Mouse (Mus musculus) WW6 (cell line): Measurements from ENCODE around the gene Lypd8.
"Not testable (repeated sequence)": the region's sequence is repeated elsewhere in the genome, so short reads cannot be mapped to it uniquely, and the experiment has no call there.

Experiments
- DNase-seq: peaks from one replicate; pipeline ENCODE4 v3.0.0-alpha.2; 2013; ENCODE audit warnings: low read depth, low spot score

Lypd8 gene

GRCm38 (mm10) chr11:58378763-58379278 is at the start of gene Lypd8:
TSS of gene Lypd8 (plus strand) at chr11:58379043.
- DNase-seq: no peak

GRCm38 (mm10) chr11:58329906-58330275 is 49.0 kb upstream of the Lypd8 start:
- DNase-seq: no peak

- DNase-seq: peak; percentile 91
Observed at GRCm38 (mm10) chr11:58330276-58331148, 48.3 kb upstream of the Lypd8 start, which contains the start of the genes Zfp672 and Sh3bp5l. TSS of gene Zfp672 (minus strand) at chr11:58330339. TSS of gene Sh3bp5l (plus strand) at chr11:58330724.

- no peak for DNase-seq
Observed at GRCm38 (mm10) chr11:58331149-58331495, 47.7 kb upstream of the Lypd8 start.

GRCm38 (mm10) chr11:58331546-58331945 is 47.3 kb upstream of the Lypd8 start:
- DNase-seq: no peak

- no peak for DNase-seq
Observed at GRCm38 (mm10) chr11:58334746-58335145, 44.1 kb upstream of the Lypd8 start.

- DNase-seq: no peak
Observed at GRCm38 (mm10) chr11:58346745-58347144, 32.1 kb upstream of the Lypd8 start.

- DNase-seq: peak; percentile 45
Observed at GRCm38 (mm10) chr11:58350628-58351027, 28.2 kb upstream of the Lypd8 start.

GRCm38 (mm10) chr11:58351179-58351578 is 27.7 kb upstream of the Lypd8 start:
- no peak for DNase-seq

- DNase-seq: peak; percentile 33
Observed at GRCm38 (mm10) chr11:58352681-58353548, 25.9 kb upstream of the Lypd8 start.

- DNase-seq: no peak
Observed at GRCm38 (mm10) chr11:58353709-58354108, 25.1 kb upstream of the Lypd8 start.

- DNase-seq: no peak
Observed at GRCm38 (mm10) chr11:58354476-58354875, 24.4 kb upstream of the Lypd8 start.

- no peak for DNase-seq
Observed at GRCm38 (mm10) chr11:58354927-58355326, 23.9 kb upstream of the Lypd8 start.

- DNase-seq: no peak
Observed at GRCm38 (mm10) chr11:58357042-58357441, 21.8 kb upstream of the Lypd8 start.

GRCm38 (mm10) chr11:58357844-58358534 is 20.9 kb upstream of the Lypd8 start:
- DNase-seq: no peak

- not testable (repeated sequence) for DNase-seq
Observed at GRCm38 (mm10) chr11:58362562-58362961, 16.3 kb upstream of the Lypd8 start.

- DNase-seq: no peak
Observed at GRCm38 (mm10) chr11:58364454-58364853, 14.4 kb upstream of the Lypd8 start.

- DNase-seq: not testable (repeated sequence)
Observed at GRCm38 (mm10) chr11:58366191-58366590, 12.7 kb upstream of the Lypd8 start.

- DNase-seq: no peak
Observed at GRCm38 (mm10) chr11:58377273-58377672, 1.6 kb upstream of the Lypd8 start.

GRCm38 (mm10) chr11:58377686-58378085 is 1.2 kb upstream of the Lypd8 start:
- no peak for DNase-seq

- DNase-seq: no peak
Observed at GRCm38 (mm10) chr11:58379516-58379915, 673 bp downstream of the Lypd8 start.

- no peak for DNase-seq
Observed at GRCm38 (mm10) chr11:58382471-58382870, 3.6 kb downstream of the Lypd8 start.
